Mouse (Mus musculus) T-helper 2 cell (primary cell): ENCODE results near the gene Nid1.
"Not testable (repeated sequence)": the region's sequence is repeated elsewhere in the genome, so short reads cannot be mapped to it uniquely, and the experiment has no call there.

Experiments used
- in situ Hi-C: fragments of 300-600 bp; cut with MboI, MseI; formaldehyde crosslinking; loops from one replicate; pipeline ENCODE4 v1.15.1; 2025; ENCODE audit warnings: high pct_unique_total_duplicates

Gene Nid1

DNA sequence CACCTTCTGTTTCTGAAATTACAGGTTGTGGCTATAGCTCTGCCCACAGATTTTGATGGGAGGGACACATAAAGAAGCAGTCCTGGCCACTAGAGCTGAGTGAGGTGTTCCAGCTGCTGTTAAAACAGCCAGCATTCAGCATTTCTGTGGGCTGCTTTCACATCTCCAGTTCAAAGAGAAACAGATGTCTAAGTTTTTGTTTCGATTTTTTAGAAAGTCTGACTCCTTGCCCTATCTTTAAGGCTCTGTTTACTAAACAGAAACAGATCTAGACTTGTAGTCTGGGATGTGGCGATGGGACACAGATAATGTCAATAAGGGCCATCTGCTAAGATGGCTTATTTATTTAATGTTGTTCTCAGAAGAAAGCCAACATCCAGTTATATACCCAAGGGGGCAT is 54.8 kb downstream of the Nid1 start:
- in situ Hi-C loops = no loop called here

DNA sequence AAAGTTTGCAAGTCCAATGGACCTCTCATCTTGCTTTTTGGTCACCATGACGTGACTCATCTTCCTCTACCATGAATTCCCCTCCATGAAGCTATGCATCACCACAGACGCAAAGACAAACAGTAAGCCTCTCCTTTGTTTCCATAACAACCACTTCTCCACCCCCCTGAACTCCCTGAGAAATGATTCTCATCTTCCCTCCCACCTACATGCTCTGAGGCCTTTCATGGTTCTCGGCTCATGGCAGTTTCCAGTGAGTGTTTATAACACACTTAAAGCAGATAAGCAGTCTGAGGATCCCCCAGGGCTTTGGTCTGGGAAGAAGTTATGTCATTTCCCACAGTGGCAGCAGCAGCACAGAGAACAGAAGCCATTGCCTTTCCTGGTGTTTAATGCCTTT is 56.2 kb downstream of the Nid1 start:
- in situ Hi-C loops = no loop called here

DNA sequence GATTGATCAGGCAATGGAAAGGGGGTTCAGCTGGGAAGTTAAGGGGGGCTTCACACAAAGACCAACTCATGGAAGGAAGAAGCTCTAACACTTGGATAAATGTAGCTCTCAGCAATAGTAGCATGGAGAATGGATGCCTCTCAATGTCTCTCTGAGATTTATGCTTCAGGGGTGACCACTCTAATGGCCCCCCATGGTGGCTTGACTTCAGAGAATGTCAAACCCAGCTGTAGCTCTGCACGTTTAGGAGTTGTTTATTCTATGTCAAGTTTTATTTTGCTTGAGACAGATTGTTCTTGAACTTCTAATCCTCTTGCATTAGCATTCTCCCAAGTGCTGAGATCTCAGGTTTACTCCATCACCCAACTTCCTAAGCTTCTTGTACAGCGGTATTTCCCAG is 60.7 kb downstream of the Nid1 start:
- in situ Hi-C loops = no loop called here

DNA sequence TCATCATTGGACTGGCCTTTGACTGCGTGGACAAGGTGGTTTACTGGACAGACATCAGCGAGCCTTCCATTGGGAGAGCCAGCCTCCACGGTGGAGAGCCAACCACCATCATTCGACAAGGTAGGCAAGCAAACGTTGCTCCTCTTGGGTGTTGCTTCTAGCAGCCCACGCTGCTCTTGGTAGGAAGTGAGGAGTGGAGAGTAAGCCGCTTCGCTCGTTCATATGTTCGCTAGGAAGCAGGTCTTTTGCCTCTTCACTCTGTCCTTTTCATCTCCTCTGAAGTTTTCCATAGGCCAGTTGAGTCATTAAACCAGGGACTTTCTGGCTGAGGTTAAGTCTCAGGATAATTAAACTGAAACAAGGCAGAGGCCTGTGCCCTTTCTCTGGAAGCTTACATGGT is 65.1 kb downstream of the Nid1 start:
- in situ Hi-C loops = no loop called here

DNA sequence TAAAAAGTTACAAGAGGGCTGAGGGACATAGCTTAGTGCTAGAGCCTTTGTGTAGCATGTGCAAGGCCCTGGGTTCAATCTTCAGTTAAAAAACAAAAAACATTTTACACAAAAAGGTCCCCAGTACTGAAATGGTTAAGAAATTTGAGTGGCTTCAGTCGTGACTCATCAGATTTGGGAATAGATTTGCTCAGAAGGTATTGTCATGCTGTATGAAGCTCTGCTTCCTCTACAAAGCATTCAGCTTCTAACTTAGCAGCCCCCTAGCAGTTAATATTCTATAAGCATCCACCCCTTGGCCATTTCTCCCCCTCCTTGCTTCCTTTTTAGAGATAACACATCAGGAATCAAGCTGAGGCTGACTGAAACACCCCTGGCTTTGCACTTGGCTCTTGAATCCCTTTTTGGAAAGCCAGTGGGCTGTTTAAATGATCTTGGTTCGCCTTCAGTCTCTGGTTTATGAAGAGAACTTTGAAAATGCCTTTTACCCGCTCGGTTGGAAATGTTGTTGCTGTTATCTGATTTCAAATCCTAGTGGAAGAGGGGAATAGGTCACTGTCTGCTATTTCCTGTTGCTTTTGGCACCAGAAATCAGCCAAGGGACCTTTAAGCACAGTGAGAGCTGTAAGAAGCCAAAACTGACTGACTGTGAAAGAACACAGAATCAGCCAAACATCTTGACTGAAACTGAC is 66.5 kb downstream of the Nid1 start:
- in situ Hi-C loops = no loop called here

DNA sequence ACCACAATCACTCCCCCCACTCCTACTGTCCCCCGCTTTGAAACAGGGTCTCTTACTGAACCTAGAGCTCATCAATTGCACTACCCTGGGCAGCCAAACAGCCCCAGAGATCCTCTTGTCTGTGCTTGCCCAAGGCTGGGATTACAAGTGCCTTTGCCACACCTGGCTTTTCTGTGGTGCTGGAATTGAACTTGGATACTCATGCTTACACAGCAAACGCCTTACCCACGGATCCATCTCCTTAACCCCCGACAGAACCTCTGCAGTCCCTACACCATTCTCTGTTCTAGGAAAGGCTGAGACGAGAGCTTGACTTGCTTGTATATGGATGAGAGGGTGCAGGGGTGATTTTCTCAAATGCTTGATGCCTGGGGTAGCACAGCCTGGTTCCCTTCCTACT is 67.7 kb downstream of the Nid1 start:
- in situ Hi-C loops = no loop called here

DNA sequence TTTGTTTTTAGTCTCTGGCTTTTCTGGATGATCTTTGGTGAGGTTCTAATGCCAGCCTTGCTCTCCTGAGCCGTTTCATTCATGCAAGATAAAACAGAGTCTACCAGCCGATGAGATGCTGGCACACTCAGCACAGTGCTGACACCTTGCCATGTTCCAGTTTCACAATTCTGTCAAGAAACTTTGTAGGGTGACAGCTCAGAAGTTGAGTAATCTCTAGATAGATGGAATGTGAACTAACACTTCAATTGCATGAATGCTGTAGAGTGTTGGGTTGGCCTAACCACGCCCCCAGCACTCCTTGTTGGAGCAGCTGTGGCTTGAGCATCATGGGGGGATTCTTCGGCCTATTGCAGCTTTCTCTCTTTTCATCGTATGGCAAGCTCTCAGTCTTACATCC is 69.2 kb downstream of the Nid1 start:
- in situ Hi-C loops = no loop called here

DNA sequence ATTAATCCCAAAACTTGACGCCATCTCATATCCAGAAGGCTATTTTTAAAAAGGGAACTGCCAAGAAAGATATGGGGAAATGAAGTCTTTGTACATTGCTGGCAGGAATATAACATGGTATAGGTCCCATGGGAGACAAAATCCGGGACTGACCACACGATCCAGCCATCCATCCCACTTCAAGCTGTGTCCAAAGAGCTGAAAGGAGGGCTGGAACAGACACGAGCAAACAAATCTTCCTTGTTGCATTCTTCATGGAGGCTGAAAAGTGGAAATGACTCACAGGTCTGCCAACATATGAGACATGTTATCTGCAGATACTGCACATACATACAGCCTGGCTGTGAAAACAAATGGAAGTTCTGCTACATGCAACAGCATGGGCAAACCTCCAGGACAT is 77.5 kb downstream of the Nid1 start:
- in situ Hi-C loops = no loop called here

DNA sequence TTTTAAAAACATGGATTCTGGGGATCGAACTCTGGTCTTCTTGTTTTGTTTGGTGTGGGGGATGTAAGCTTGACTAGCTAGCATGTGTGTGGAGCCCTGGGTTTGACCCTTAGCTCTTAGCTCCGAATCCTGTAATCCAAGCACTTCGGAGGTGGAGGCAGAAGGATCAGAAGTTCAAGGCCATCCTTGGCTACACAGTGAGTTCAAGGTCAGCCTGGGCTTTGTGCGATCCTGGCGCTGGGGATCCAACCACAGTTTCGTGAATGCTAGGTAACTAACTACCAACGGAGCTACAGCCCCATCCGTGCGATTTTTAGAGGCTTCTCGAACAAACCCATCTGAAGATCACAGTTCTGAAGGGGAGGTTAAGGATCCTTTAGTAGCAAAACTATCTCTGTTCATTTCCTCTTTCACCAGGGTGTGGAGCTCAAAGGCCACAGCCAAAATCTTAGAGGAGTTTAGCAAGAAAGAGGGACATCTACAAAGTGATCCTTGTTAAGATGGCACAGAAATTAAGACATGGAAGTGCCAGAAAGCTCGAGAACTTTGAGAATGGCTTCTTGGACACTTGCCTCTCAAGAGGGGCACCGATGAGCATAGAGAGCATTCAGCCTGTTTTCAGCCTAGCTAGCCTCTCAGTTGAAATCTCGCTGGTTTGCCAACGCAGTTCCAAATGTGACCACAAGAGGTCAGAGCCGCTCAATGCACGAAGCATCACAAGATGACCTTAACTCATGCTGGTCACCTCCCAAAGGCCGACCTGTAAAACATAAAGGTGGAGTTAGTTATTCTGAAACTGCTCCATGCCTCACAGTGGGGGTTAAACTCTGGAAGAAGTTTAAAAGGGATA is 79.2 kb downstream of the Nid1 start:
- in situ Hi-C loops = no loop called here

DNA sequence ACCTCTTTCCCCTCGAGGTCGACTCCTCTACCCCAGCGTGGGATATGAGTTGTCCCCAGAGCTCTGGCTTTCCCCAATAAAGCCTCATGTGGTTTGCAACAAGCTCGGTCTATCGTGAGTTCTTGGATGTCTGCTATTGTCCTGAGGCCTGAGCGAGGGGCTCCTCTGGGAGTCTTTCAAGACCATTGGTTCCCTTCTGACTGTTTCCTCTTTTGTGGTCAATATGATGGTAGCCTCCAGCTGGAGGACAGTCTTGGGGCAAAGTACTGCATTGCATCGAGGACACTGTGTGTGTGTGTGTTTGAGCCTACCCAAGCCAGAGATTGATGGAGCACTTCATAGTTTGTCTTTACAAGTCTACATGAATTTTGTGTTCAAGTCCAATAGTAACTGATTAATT is 80.8 kb downstream of the Nid1 start:
- in situ Hi-C loops = no loop called here

DNA sequence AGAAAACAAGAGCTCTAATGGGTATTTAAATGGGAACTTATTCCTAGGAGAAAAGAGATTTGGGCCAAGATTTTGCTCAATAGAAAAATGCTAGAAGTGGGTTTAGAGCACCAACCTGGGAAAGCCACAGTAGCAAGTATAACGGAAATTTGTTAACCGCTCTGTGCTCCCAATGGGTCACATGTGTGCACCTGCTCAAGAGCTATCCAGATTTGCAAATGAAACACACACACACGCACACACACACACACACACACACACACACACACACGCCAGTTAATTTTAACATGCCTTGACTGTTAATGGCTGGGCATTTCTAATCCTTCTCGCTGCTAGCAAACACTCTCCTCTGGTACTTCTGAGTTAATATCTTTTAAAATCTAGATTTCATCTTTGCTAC is 83.1 kb downstream of the Nid1 start:
- in situ Hi-C loops = no loop called here

DNA sequence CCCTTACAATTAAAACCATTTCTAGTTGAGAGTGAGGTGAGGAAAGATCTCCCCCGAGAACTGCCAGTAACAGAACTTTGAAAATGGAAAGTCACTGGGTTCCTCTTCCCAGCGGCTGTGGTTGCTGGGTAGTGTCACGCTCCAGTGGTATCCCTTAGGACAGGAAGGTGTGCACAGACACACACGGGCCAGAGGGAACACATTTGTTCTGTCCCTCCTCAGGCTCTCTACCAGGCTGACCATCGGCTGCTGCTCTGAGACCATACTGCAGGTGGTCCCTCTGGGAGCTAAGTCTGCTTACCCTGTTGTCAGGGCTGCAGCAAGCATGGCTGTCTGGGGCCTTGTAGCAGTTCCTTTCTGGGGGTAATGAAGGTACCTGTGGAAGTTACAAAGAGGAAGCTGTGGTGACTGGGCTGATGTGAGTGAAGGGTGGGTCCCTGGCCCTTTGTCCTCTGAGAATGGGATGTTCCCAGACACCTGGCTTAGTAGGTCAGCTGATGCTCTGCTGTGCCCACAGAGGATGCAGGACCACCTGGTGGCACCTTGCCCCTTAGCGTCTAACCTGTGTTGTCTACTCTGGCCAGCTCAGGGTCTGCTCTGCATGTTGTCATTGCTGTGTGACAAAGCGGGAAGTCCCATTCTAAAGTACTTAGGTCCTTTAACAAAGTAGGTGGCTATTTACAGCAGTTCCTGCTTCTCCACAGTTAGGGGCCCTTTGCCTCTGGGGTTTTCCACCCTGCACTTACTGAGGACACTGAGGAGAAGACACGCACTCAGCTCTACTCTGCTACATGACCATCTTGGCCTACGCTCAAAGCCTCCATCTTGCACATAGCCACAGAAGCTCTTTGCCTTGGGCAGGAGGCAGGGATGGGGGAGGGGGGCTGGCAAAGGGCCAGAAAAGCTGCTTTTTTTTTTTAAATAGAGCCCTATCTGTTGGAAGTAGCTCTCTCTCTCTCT is 86.6 kb downstream of the Nid1 start:
- in situ Hi-C loops = no loop called here

DNA sequence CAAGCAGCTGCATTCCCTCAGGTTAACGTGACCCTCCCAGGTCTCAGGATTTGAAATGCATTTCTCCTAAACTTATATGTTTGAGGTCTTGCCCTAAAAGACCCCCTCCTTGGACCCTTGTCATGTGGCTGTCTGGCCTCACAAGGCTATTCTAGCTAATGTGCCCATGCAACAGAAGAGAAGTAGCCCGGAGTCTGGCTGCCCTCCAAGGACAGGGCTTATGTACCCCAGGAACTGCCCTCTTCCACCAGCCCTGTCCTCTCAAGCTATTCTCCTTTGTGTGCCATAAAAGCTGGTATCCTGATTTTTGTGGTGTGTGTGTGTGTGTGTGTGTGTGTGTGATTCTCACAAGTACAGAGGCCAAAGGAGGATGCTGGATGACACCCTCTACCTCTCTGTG is 87.9 kb downstream of the Nid1 start:
- in situ Hi-C loops = no loop called here

DNA sequence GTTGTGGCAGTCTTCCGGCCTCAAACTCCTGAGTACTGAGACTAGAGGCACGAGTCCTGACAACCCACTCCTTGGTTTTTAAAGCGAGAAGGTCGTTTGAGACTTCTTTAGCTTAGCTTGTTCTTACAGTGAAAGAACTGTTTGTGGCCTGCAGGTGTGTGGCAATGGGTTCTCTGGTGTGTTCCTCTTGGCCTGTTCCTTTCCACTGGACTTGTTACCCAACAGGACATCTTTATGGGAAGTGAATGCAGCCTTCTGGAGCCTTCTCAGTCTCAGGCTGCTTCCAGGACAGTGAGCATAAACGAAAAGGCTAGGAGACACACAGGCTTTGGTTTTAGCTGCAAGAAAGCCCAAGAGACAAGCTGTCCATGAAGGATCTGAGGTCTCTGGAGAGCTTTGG is 88.5 kb downstream of the Nid1 start:
- in situ Hi-C loops = no loop called here

DNA sequence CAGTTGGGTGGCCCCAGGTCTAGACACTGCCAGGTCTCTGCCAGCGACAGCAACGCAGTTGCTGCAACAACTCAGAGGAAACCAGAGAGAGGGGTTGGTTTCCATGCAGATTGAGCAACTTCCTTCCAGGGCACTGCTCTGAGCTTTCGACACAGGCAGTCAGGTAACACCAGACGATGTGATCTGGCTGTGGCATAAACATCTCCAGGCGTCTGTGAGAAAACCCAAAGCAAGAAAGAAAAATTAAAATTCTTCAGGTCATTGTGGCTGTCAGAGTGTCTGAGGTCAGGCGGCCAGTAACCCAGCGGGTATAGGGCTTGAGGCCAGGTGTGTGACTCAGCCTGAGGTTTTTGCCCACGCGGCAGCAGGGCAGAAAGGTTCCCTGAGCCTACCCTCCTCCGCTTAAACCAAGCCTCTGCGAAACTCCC is 91.8 kb downstream of the Nid1 start:
- in situ Hi-C loops = no loop called here

DNA sequence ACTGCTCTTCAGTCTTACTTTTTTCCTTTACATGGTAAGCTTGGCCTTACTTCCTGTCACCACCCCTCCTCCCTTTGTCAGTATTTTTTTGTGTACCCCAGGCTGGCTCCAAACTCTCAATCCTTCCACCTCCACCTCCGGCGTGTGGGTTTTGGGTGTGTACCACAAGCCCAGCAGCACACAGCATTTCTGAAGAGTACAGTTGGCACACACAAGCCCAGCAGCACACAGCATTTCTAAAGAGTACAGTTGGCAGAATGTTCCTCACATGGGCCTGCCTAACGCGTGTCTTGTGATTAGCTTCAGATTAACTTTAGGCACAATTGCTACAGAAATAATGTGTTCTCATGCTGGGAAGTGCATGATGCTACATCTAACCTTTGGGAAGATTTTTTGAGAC is 93.6 kb downstream of the Nid1 start:
- in situ Hi-C loops = loop anchor here (5.0 kb wide), 1 partner anchor 81 kb away; no protein-coding TSS in a partner anchor

DNA sequence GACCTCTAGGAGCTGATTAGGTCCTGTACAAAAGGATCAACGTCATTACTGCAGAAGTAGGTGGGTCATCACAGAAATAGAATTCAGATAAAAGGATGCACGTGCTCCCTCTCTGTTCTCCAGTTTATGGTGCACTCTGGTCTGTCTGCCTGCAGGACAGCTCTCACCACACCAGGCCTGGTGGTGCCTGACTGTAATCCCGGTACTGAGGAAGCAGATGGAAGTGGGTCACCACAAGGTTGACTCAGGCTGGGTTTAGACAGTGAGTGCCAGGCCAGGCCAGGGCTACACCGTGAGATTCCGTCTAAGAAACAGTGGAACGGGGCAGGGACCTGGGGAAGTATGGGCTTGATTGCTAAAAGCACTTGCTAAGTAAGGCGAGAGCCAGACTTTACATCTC is 94.6 kb downstream of the Nid1 start:
- in situ Hi-C loops = loop anchor here (5.0 kb wide), 1 partner anchor 80 kb away; no protein-coding TSS in a partner anchor

DNA sequence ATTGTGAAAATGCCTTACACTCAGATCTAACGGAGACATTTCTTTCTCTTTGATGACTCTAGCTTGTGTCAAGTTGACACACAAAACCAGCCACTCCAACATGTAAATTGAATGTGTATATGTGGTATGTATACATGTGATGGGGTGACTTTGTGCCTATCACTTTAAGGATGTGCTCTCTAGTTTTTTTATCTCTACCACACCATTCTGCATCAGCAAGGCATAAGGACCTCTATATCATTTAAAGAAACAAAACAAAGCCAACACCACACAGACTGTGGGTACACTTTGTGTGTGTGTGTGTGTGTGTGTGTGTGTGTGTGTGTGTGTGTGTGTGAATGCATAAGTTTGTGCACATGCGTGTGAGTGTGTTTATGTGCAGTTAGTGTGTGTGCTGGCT is 99.2 kb downstream of the Nid1 start:
- in situ Hi-C loops = no loop called here

DNA sequence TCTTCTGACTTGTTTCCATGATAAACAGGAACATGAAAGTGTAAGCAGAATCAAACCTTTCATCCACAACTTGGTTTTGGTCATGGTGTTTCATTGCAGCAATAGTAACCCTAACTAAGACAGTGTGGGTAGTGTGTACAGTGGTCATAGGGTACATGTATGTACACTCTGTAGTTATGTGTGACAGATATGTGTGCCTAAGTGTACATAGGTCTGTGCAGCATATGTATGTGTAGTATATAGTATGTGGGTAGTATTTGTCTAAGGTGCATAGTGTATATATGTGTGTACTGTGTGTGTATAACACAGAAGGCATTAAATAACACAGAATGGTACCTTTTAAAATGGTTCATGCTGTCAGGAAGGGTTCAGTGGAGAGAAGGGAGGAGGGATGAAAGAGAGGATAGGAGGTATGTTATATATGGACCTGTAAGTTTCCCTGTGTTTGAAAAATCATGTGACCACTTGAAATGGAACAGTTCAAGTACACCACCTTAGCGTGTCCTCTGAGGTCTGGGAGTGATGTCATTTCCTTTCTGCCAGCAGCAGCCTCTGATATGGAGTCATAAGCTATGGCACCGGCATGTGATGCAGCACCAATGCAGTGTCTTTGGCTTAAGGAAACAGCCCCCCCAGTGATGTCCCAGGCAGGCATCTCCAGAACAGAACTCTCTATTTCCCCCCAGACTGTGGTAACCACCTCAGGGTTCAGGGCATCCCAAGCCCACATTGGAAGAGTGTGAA is 100.1 kb downstream of the Nid1 start:
- in situ Hi-C loops = no loop called here

DNA sequence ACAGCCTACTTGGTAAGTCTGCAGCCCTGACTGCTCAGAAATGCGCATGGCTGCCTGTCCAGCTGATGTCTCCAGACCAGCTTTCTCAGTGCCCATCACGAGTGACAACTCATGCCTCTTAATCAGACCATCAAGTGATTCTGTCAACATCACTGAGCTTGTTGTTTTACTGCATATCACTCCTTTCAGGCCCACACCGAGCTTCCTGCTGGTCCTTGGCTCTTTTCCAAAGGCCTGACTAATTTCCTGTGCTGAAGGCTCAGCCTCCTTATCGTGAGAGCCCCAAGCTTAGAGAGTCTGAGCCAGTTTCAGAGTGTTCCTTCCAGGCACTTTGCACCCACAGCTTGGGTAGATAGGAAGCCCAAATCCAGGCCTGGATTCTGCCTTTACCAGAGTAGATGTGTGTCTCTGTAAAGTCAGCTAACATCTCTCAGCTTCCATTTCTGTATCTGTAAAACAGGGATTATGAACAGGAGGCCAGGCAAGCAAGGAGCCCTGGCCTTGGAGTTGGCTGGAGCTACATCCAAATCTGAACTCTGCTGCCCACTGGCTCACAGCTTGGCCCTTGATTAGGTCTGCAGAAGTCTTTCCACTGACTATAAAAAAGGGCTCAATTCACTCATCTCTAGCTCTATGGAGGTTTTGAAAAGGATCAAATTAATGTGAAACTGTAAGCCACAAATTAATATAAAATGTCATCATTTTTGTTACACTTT is 101.4 kb downstream of the Nid1 start:
- in situ Hi-C loops = no loop called here

DNA sequence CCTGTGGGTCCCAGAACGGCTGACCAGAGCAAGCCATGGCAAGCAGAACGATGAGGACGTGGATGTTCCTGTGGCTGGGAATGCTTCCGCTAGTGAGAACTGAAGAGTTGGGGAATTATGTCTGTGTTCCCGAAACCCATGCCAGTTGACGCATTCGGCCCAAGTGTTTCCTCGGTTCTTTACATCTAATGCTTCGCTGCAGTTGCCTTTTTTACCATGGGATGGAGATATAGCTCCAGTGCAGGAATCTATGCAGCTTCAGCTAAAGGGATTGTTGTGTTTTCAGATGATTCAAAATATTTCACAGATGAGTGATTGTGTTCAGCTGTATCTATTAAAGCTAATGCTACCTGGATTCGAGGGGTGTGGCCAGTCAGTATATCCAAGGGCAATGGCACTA is 105.7 kb downstream of the Nid1 start:
- in situ Hi-C loops = not testable (repeated sequence)
